Mouse (Mus musculus): ENCODE measurements around the gene Prl2c5. TPM values are rescaled to one million over a fixed set of nuclear protein-coding genes. Genes with fewer than 3 reads are reported as not detected.

Gene Prl2c5
- not detected in 2 replicates for polyA plus RNA-seq (2012; rRNA removed)

DNA sequence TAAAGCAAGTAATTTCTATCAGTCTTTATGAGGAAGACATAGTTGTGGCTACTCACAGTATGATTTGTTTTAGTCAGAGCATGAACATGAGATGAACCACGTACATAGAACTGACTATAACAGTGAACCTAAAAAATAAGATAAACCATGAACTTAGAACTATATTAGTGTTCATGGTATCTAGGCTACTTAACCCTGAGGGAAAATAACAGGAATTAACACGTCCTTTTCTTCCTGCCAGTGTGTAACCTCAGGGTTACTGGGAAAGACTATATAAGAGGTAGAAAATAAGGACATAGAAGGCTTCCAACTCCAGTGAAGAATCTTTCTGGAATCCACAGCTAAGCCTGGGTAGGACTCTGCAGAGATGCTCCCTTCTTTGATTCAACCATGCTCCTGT is at the start of gene Prl2c5:
Gene Prl2c5 (plus strand): TSS at position 301 of the 400 bp plus-strand sequence.

Other genes starting within 250 kb of the Prl2c5 start
- not detected in 2 replicates for gene Prl2c2, start 177.3 kb upstream of the Prl2c5 start, polyA plus RNA-seq (2012; rRNA removed)
- gene Gpr137b, start 211.3 kb downstream of the Prl2c5 start, polyA plus RNA-seq (2012; rRNA removed), result 24.4 and 29.7 TPM in 2 replicates